Mouse (Mus musculus) layer of hippocampus, adult 2 months (tissue): ENCODE results near the gene Slc6a21. TPM values are rescaled to one million over a fixed set of nuclear protein-coding genes. Genes with fewer than 3 reads are reported as not detected.

Experiments used
- DNase-seq, 2 experiments: peaks; one replicate each; pipeline ENCODE4 v3.0.0; 2022; ENCODE audit warnings: low spot score in 2 of 2
- H3K27ac ChIP-seq: fragments of 200-600 bp; 2 replicates; pipeline ENCODE4 v1.8.1; 2022
- H3K4me3 ChIP-seq: fragments of 200-600 bp; 2 replicates; pipeline ENCODE4 v1.8.1; 2022; ENCODE audit warnings: mild to moderate bottlenecking
- CTCF ChIP-seq: fragments of 200-600 bp; conservative IDR thresholded peaks from 2 replicates; pipeline ENCODE4 v1.8.1; 2022; ENCODE audit warnings: antibody characterized with exemption, mild to moderate bottlenecking, moderate library complexity
- total RNA-seq, 2 experiments: library from RNA; stranded (reverse); gene quantifications; 2 replicates each; pipeline ENCODE4 v1.2.3; 2021

The Slc6a21 gene
- total RNA-seq, 2 experiments from 2014 or later = not detected

GRCm38 (mm10) chr7:45309455-45309854, 32.1 kb downstream of the Slc6a21 start:
- peak in 1 of 2 experiments; percentile 62 for DNase-seq
- H3K27ac ChIP-seq = no peak overlapping the region
- H3K4me3 ChIP-seq = no peak overlapping the region
- peak; percentile 84 for TF ChIP-seq CTCF

DNA sequence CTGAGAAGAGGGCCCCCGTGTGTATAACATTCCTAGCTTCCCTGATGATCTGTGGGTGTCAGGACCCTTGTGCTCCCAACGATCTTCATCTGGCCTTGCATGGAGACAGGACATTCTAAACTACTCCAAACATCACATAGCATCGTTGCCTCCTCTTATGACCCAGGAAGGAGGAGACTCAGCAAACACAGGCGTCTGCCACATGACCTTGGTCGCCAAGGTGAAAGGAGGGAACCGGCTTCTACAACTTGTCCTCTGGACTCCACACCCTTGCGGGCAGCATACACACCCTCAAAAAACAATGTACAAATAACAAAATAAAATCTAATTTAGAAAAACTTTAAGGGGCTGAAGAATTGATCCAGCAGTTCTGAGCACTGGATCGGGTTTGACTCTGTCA, 34.7 kb downstream of the Slc6a21 start:
- TF ChIP-seq CTCF = no peak
- no peak overlapping the region for H3K4me3 ChIP-seq
- DNase-seq = no peak
- no peak overlapping the region for H3K27ac ChIP-seq

GRCm38 (mm10) chr7:45312686-45313453, 35.6 kb downstream of the Slc6a21 start:
- peak overlapping the region; percentile 86 for H3K27ac ChIP-seq
- no peak for DNase-seq
- no peak for TF ChIP-seq CTCF

GRCm38 (mm10) chr7:45313495-45313894, 36.2 kb downstream of the Slc6a21 start:
- H3K27ac ChIP-seq = peak overlapping the region; percentile 86
- TF ChIP-seq CTCF = no peak

More at GRCm38 (mm10) chr7:45312686-45313453, 35.6 kb downstream of the Slc6a21 start:
- no peak overlapping the region for H3K4me3 ChIP-seq

DNA sequence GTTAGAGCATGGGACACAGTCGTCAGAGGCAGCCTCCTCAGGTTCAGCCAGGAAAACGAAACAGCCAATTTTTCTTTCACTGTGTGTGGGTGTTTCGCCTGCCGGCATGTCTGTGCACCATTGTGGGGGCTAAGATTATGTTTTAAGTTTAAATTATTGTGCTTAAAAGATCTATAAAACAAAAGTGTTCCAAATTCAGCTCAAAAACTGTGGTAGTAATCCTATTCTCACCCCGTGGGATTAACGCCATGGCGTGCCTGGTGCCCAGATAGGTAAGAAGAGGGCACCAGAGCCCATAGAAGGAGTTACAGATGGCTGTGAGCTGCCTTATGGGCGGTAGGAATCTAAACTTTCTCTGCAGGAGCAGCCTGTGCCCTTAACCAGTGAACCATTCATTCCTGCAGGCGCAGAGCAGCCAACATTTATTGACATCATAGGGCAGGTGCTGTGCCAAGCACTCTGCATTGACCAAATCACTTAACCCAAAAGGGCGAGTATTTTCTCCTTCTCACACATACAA, 37.9 kb downstream of the Slc6a21 start:
- no peak for DNase-seq
- Histone ChIP-seq H3K4me3 (no peak overlapping the region), H3K27ac (peak overlapping the region; percentile 86)
- no peak for TF ChIP-seq CTCF

More at GRCm38 (mm10) chr7:45313495-45313894, 36.2 kb downstream of the Slc6a21 start:
- no peak for DNase-seq
- H3K4me3 ChIP-seq = no peak overlapping the region

- DNase-seq = no peak
- TF ChIP-seq CTCF = no peak
- no peak overlapping the region for H3K4me3 ChIP-seq
- peak overlapping the region; percentile 61 for H3K27ac ChIP-seq
Measured at GRCm38 (mm10) chr7:45316536-45316935, 39.2 kb downstream of the Slc6a21 start.

GRCm38 (mm10) chr7:45322245-45322644, 44.9 kb downstream of the Slc6a21 start:
- H3K4me3 ChIP-seq = no peak overlapping the region
- no peak overlapping the region for H3K27ac ChIP-seq
- TF ChIP-seq CTCF = no peak
- no peak for DNase-seq

- H3K27ac ChIP-seq = no peak overlapping the region
- H3K4me3 ChIP-seq = no peak overlapping the region
- no peak for TF ChIP-seq CTCF
- no peak for DNase-seq
Measured at GRCm38 (mm10) chr7:45323069-45323468, 45.8 kb downstream of the Slc6a21 start.

DNA sequence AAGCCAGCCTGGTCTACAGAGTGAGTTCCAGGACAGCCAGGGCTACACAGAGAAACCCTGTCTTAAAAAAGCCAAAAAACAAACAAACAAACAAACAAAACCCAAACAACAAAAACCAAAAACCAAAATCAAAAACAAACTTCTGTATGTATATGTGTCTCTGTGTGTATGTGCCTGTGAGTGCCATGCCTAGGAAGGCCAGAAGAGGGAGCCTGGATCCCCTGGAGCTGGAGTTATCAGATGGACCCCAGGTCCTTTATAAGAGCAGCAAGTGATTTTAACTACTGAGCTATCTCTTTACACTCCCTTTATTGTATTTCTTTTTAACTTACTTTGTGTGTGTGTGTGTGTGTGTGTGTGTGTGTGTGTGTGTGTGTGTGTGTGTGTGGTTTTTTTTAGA, 48.5 kb downstream of the Slc6a21 start:
- peak; percentile 31; the same call in 1 of the 2 replicates for TF ChIP-seq CTCF
- no peak overlapping the region for H3K27ac ChIP-seq
- DNase-seq = no peak
- H3K4me3 ChIP-seq = no peak overlapping the region

GRCm38 (mm10) chr7:45328841-45329475, 51.6 kb downstream of the Slc6a21 start:
- no peak for DNase-seq
- Histone ChIP-seq H3K4me3 (no peak overlapping the region), H3K27ac (no peak overlapping the region)
- TF ChIP-seq CTCF = no peak

- Histone ChIP-seq H3K27ac (no peak overlapping the region), H3K4me3 (no peak overlapping the region)
- DNase-seq = no peak
- peak; percentile 38 for TF ChIP-seq CTCF
Measured at GRCm38 (mm10) chr7:45331502-45331901, 54.2 kb downstream of the Slc6a21 start.

DNA sequence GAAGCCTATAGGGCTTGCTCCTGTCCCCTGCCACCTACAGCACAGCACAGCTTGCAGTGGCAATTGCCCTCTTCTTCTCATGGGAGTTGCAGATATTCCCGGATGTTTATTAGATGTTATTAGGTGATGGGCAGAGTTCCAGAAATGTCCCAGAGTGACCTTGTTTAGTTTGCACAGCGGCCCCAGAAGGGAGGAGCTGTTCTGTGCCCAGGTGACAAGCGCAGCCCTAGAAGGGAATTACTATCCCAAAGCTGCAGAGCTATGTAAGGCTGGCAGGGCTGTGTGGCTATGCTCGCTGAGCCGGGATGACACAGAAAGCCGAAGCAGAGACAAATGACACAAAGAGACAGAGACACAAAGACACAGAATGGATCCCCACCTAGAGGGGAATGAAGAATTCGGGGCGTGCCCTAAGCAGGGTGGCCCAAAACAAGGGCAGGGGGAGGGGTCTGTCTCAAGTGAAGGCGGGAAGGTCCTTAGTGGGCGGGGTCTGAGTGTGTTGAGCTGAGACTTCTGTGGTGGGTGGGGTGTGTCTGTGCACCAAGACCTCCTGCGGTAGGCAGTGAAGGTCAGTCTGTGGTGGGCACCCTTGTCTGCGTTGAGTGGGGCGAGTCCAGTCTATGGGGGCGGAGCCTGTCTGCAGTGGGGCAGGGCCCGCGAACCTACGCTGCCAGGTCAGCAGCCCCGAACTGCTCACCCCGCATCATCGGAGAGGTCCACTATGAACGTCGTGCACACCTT, 55.5 kb downstream of the Slc6a21 start:
- no peak for DNase-seq
- H3K4me3 ChIP-seq = peak overlapping the region; percentile 77
- peak overlapping the region; percentile 73 for H3K27ac ChIP-seq
- TF ChIP-seq CTCF = no peak
